In genomic region chr3:87935776-87936175, GRCm38 (mm10) we compare ENCODE assay signal across 8 mouse cellular contexts. TPM values are rescaled to one million over a fixed set of nuclear protein-coding genes. Genes with fewer than 3 reads are reported as not detected.
A peak's percentile ranks its signal among the peaks of the same experiment; 100 is the strongest.
DNase-seq lines count a peak whose midpoint lies in the region; ATAC-seq and TF ChIP-seq lines count a peak whose summit lies in the region.

No protein-coding gene starts in this region.

- DNase-seq in heart, adult 11 months: peak; percentile 91
- DNase-seq in cerebellum, postnatal 4 days (ENCODE audit: low spot score in 2 of 2): peak; percentile 74 to 85
- DNase-seq in gastrocnemius, postnatal 10 days: peak; percentile 95
- DNase-seq in limb, embryonic 11.5 days (ENCODE audit: low spot score): peak; percentile 92
- DNase-seq in spleen, postnatal 10 days (ENCODE audit: low spot score in 2 of 2): peak; percentile 66 to 88

- H3K36me3 ChIP-seq in heart, embryonic 11.5 days (ENCODE audit: control insufficient read depth, insufficient read depth, low read length): peaks cover 30% of the 10 kb centered on the region
- H3K36me3 ChIP-seq in intestine, postnatal 0 days (ENCODE audit: control insufficient read depth, insufficient read depth): peaks cover 48% of the 10 kb centered on the region
- H3K36me3 ChIP-seq in limb, embryonic 11.5 days (ENCODE audit: control insufficient read depth, insufficient read depth, low read length): peaks cover 34% of the 10 kb centered on the region
- peaks cover 29% of the 10 kb centered on the region for H3K36me3 ChIP-seq in midbrain, embryonic 15.5 days (replicated peaks)

- no peaks in the 10 kb centered on the region for H3K27me3 ChIP-seq in heart, embryonic 11.5 days (ENCODE audit: control insufficient read depth, insufficient read depth, low read length)
- no peaks in the 10 kb centered on the region for H3K27me3 ChIP-seq in intestine, postnatal 0 days (replicated peaks; ENCODE audit: control insufficient read depth, insufficient read depth, low read length)
- no peaks in the 10 kb centered on the region for H3K27me3 ChIP-seq in limb, embryonic 11.5 days (ENCODE audit: control insufficient read depth, insufficient read depth, low read length)
- H3K27me3 ChIP-seq in midbrain, embryonic 15.5 days (replicated peaks): no peaks in the 10 kb centered on the region

- no peak overlapping the region for H3K4me2 ChIP-seq in heart, embryonic 11.5 days
- no peak overlapping the region for H3K4me2 ChIP-seq in intestine, postnatal 0 days (replicated peaks; ENCODE audit: low read depth)
- H3K4me2 ChIP-seq in limb, embryonic 11.5 days (ENCODE audit: low read depth, severe bottlenecking): no peak overlapping the region
- no peak overlapping the region for H3K4me2 ChIP-seq in midbrain, embryonic 15.5 days

- no peaks in the 10 kb centered on the region for H3K9me3 ChIP-seq in heart, embryonic 11.5 days (replicated peaks; ENCODE audit: control insufficient read depth, low read length)
- no peaks in the 10 kb centered on the region for H3K9me3 ChIP-seq in intestine, postnatal 0 days (ENCODE audit: control insufficient read depth)
- H3K9me3 ChIP-seq in limb, embryonic 11.5 days (ENCODE audit: control insufficient read depth, low read length): no peaks in the 10 kb centered on the region
- H3K9me3 ChIP-seq in midbrain, embryonic 15.5 days: no peaks in the 10 kb centered on the region

- 95% methylated on average over 2 of the region's 2 CpGs for WGBS in heart, embryonic 11.5 days (ENCODE audit: insufficient replicate concordance)
- WGBS in intestine, postnatal 0 days: 95% methylated on average over 2 of the region's 2 CpGs
- WGBS in limb, embryonic 11.5 days: 92% methylated on average over 2 of the region's 2 CpGs
- WGBS in midbrain, embryonic 15.5 days: 95% methylated on average over 2 of the region's 2 CpGs

- no peak overlapping the region for H3K9ac ChIP-seq in heart, embryonic 11.5 days (ENCODE audit: low read depth, low read length)
- no peak overlapping the region for H3K9ac ChIP-seq in intestine, postnatal 0 days (ENCODE audit: low read depth, low read length)
- no peak overlapping the region for H3K9ac ChIP-seq in limb, embryonic 11.5 days (ENCODE audit: low read length)
- no peak overlapping the region for H3K9ac ChIP-seq in midbrain, embryonic 15.5 days

- no peak overlapping the region for H3K27ac ChIP-seq in heart, embryonic 11.5 days (ENCODE audit: low read depth, low read length)
- no peak overlapping the region for H3K27ac ChIP-seq in intestine, postnatal 0 days (ENCODE audit: low read depth, low read length)
- H3K27ac ChIP-seq in limb, embryonic 11.5 days (replicated peaks; ENCODE audit: low read depth, low read length): no peak overlapping the region
- H3K27ac ChIP-seq in midbrain, embryonic 15.5 days: no peak overlapping the region

- ATAC-seq in heart, embryonic 11.5 days (replicated peaks; ENCODE audit: insufficient number of reproducible peaks, low FRiP score, low TSS enrichment): no peak
- ATAC-seq in intestine, postnatal 0 days: peak; percentile 37; the same call in 1 of the 2 replicates
- ATAC-seq in limb, embryonic 11.5 days (ENCODE audit: insufficient number of reproducible peaks, low FRiP score, low TSS enrichment, low read depth): 0 out of 2 replicates have a peak, but pooled peaks have one; percentile 13
- ATAC-seq in midbrain, embryonic 15.5 days (replicated peaks): peak; percentile 41; the same call in 1 of the 2 replicates

- peaks cover 7% of the 10 kb centered on the region for H3K4me1 ChIP-seq in heart, embryonic 11.5 days (ENCODE audit: control insufficient read depth, insufficient read depth, low read length)
- no peaks in the 10 kb centered on the region; the same call in 1 of the 2 replicates for H3K4me1 ChIP-seq in intestine, postnatal 0 days (replicated peaks; ENCODE audit: control insufficient read depth, insufficient read depth, low read length)
- H3K4me1 ChIP-seq in limb, embryonic 11.5 days (ENCODE audit: control insufficient read depth, insufficient read depth, low read length): peaks cover 5% of the 10 kb centered on the region; the same call in 1 of the 2 replicates
- H3K4me1 ChIP-seq in midbrain, embryonic 15.5 days: peaks cover 45% of the 10 kb centered on the region

- no peak overlapping the region for H3K4me3 ChIP-seq in heart, embryonic 11.5 days (ENCODE audit: low read depth, low read length)
- no peak overlapping the region for H3K4me3 ChIP-seq in intestine, postnatal 0 days (ENCODE audit: low read depth, low read length)
- no peak overlapping the region for H3K4me3 ChIP-seq in limb, embryonic 11.5 days (ENCODE audit: low read depth, low read length)
- no peak overlapping the region for H3K4me3 ChIP-seq in midbrain, embryonic 15.5 days

- TF ChIP-seq CTCF in intestine, postnatal 0 days (IDR thresholded peaks at IDR 0.05; ENCODE audit: low read depth): peak; percentile 96

RNA-seq across cellular contexts. Expression of gene Rrnad1, which starts 5.3 kb away (rescaled TPM):
- polyA plus RNA-seq in heart, embryonic 11.5 days (2014; fragmentation: Nextera tagmentation; extraction: Ambion mirVana): 14.3 and 14.9 TPM in 2 replicates
- 1 to 10 TPM; 4.8 to 7.0 TPM for total RNA-seq in gastrocnemius, postnatal 10 days (2021)
- 5.8 and 6.1 TPM in 2 replicates for polyA plus RNA-seq in intestine, postnatal 0 days (2015; fragmentation: Nextera tagmentation; extraction: Ambion mirVana)
- polyA plus RNA-seq in limb, embryonic 11.5 days (2014; fragmentation: Nextera tagmentation; extraction: Ambion mirVana): 17.2 and 19.5 TPM in 2 replicates
- 23.0 and 23.2 TPM in 2 replicates for polyA plus RNA-seq in midbrain, embryonic 15.5 days (2015; fragmentation: Nextera tagmentation; extraction: Ambion mirVana)

RNA-seq across cellular contexts. Expression of gene Isg20l2, which starts 5.7 kb away (rescaled TPM):
- polyA plus RNA-seq in heart, embryonic 11.5 days (2014; fragmentation: Nextera tagmentation; extraction: Ambion mirVana): 25.0 and 30.2 TPM in 2 replicates
- 10 to 100 TPM; 10.7 to 15.0 TPM for total RNA-seq in gastrocnemius, postnatal 10 days (2021)
- polyA plus RNA-seq in intestine, postnatal 0 days (2015; fragmentation: Nextera tagmentation; extraction: Ambion mirVana): 13.9 and 14.1 TPM in 2 replicates
- polyA plus RNA-seq in limb, embryonic 11.5 days (2014; fragmentation: Nextera tagmentation; extraction: Ambion mirVana): 51.7 and 67.0 TPM in 2 replicates
- 30.5 and 34.9 TPM in 2 replicates for polyA plus RNA-seq in midbrain, embryonic 15.5 days (2015; fragmentation: Nextera tagmentation; extraction: Ambion mirVana)

RNA-seq across cellular contexts. Expression of gene Crabp2, which starts 12.7 kb away (rescaled TPM):
- polyA plus RNA-seq in heart, embryonic 11.5 days (2014; fragmentation: Nextera tagmentation; extraction: Ambion mirVana): 24.1 and 25.1 TPM in 2 replicates
- 1 to 10 TPM in 1 of 2 experiments, under 1 TPM in 1; 0.96 to 1.1 TPM for total RNA-seq in gastrocnemius, postnatal 10 days (2021)
- 0.81 and 1.9 TPM in 2 replicates for polyA plus RNA-seq in intestine, postnatal 0 days (2015; fragmentation: Nextera tagmentation; extraction: Ambion mirVana)
- 796 and 836 TPM in 2 replicates for polyA plus RNA-seq in limb, embryonic 11.5 days (2014; fragmentation: Nextera tagmentation; extraction: Ambion mirVana)
- polyA plus RNA-seq in midbrain, embryonic 15.5 days (2015; fragmentation: Nextera tagmentation; extraction: Ambion mirVana): 44.8 and 52.1 TPM in 2 replicates

RNA-seq across cellular contexts. Expression of gene Mrpl24, which starts 16.5 kb away (rescaled TPM):
- 67.3 and 68.2 TPM in 2 replicates for polyA plus RNA-seq in heart, embryonic 11.5 days (2014; fragmentation: Nextera tagmentation; extraction: Ambion mirVana)
- 10 to 100 TPM; 47.3 to 55.6 TPM for total RNA-seq in gastrocnemius, postnatal 10 days (2021)
- 74.9 and 79.5 TPM in 2 replicates for polyA plus RNA-seq in intestine, postnatal 0 days (2015; fragmentation: Nextera tagmentation; extraction: Ambion mirVana)
- 76.2 and 76.8 TPM in 2 replicates for polyA plus RNA-seq in limb, embryonic 11.5 days (2014; fragmentation: Nextera tagmentation; extraction: Ambion mirVana)
- 51.5 and 55.4 TPM in 2 replicates for polyA plus RNA-seq in midbrain, embryonic 15.5 days (2015; fragmentation: Nextera tagmentation; extraction: Ambion mirVana)

RNA-seq across cellular contexts. Expression of gene Hdgf, which starts 29.7 kb away (rescaled TPM):
- 172 and 179 TPM in 2 replicates for polyA plus RNA-seq in heart, embryonic 11.5 days (2014; fragmentation: Nextera tagmentation; extraction: Ambion mirVana)
- total RNA-seq in gastrocnemius, postnatal 10 days (2021): 100 to 1,000 TPM; 192 to 197 TPM
- 93.8 and 107 TPM in 2 replicates for polyA plus RNA-seq in intestine, postnatal 0 days (2015; fragmentation: Nextera tagmentation; extraction: Ambion mirVana)
- 305 and 311 TPM in 2 replicates for polyA plus RNA-seq in limb, embryonic 11.5 days (2014; fragmentation: Nextera tagmentation; extraction: Ambion mirVana)
- polyA plus RNA-seq in midbrain, embryonic 15.5 days (2015; fragmentation: Nextera tagmentation; extraction: Ambion mirVana): 173 and 190 TPM in 2 replicates

Comparison
In these comparisons a context has a peak if more than half of its experiments do, and no peak if none do; other contexts are left out.
1. RNA of gene Crabp2, which starts 12.7 kb away (polyA plus RNA-seq): 796 to 836 TPM in limb, embryonic 11.5 days; 44.8 to 52.1 TPM in midbrain, embryonic 15.5 days, 24.1 to 25.1 TPM in heart, embryonic 11.5 days and 0.81 to 1.9 TPM in intestine, postnatal 0 days; every median in the first group is over 10 times any median in the second.
2. Peak in every context shown above with its lines, with median percentiles within 50 percentile points of each other: DNase-seq.